Mouse (Mus musculus): ENCODE data around the gene Ddah2. TPM values are rescaled to one million over a fixed set of nuclear protein-coding genes. Genes with fewer than 3 reads are reported as not detected.

Ddah2 gene
- polyA plus RNA-seq, 1 experiment: 14.5 TPM

DNA sequence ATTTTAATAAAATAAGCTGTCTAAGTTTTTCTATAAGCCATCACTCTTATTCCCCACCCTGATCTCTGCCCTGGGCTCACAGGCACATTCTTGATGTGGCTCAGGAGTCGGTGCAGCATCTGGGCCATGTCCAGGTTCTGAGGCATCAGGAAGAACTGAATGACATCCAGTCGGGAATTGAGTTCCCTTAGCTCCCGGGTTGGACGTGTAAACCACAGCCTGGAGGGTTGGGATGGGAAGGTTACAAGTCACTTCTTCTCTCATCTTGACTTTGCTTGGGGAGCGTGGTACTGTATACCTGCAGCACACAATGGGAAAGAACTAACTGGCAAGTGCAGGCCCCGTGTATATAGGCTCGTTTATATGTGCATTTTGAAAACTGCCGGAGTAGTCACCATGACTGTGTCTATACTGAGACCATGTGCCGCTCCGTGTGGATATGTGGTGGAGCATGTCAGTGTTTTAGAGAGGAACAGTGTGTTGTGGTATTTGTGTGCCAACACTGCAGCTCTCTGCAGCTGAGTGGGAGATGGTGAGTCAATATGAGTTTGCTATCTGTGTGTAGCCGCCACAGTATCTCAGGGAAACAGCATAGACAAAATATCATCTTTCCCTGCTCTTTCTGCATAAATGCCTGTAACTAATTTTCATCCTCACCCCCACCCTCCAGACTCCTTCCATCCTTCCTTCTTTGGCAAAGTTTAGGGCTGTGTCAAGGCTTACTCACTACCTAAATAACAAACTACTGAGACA lies 19.5 kb upstream of the Ddah2 start:
- TF ChIP-seq POLR2A (IDR thresholded peaks at IDR 0.05; ENCODE audit: low read depth, low read length): no peak
- no peak for TF ChIP-seq CTCF (IDR thresholded peaks at IDR 0.05; ENCODE audit: extremely low read depth, insufficient read length, insufficient replicate concordance, low read depth, low read length)
- Histone ChIP-seq H3K36me3 (ENCODE audit: control insufficient read depth, insufficient read depth, low read length) (no peaks in the 10 kb centered on the region), H3K4me1 (ENCODE audit: control insufficient read depth, insufficient read depth, insufficient read length, low read length) (no peaks in the 10 kb centered on the region), H3K27ac (ENCODE audit: insufficient read depth, low read depth, low read length) (no peak overlapping the region), H3K4me3 (ENCODE audit: low read depth, low read length) (no peak overlapping the region), H3K27me3 (ENCODE audit: control insufficient read depth, insufficient read depth, low read length) (no peaks in the 10 kb centered on the region)
- 89% methylated on average over 11 of the region's 11 CpGs for WGBS

DNA sequence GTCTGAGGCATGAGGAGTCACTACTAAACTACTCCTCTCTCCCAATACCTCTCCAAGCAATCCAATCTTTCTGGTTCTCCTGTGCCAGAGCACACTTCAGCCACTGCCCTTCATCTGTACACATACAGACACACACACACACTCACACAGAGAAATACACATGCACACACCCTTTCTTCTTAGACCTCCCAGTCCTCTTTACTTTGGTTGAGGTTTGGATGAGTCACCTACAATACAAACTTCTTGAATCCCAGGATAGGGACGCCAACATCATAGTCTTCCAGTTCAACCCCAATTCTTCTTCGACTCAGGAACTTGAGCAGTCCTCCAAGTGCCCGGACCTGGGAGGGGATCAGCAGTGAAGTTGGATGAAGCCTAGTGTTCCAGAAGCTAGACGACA lies 15.0 kb upstream of the Ddah2 start:
- Histone ChIP-seq H3K27ac (ENCODE audit: insufficient read depth, low read depth, low read length) (no peak overlapping the region), H3K36me3 (ENCODE audit: control insufficient read depth, insufficient read depth, low read length) (no peaks in the 10 kb centered on the region), H3K27me3 (ENCODE audit: control insufficient read depth, insufficient read depth, low read length) (no peaks in the 10 kb centered on the region), H3K4me3 (ENCODE audit: low read depth, low read length) (no peak overlapping the region), H3K4me1 (ENCODE audit: control insufficient read depth, insufficient read depth, insufficient read length, low read length) (peaks cover 15% of the 10 kb centered on the region)
- TF ChIP-seq CTCF (IDR thresholded peaks at IDR 0.05; ENCODE audit: extremely low read depth, insufficient read length, insufficient replicate concordance, low read depth, low read length): no peak
- TF ChIP-seq POLR2A (IDR thresholded peaks at IDR 0.05; ENCODE audit: low read depth, low read length): no peak
- WGBS: 77% methylated on average over 4 of the region's 4 CpGs

DNA sequence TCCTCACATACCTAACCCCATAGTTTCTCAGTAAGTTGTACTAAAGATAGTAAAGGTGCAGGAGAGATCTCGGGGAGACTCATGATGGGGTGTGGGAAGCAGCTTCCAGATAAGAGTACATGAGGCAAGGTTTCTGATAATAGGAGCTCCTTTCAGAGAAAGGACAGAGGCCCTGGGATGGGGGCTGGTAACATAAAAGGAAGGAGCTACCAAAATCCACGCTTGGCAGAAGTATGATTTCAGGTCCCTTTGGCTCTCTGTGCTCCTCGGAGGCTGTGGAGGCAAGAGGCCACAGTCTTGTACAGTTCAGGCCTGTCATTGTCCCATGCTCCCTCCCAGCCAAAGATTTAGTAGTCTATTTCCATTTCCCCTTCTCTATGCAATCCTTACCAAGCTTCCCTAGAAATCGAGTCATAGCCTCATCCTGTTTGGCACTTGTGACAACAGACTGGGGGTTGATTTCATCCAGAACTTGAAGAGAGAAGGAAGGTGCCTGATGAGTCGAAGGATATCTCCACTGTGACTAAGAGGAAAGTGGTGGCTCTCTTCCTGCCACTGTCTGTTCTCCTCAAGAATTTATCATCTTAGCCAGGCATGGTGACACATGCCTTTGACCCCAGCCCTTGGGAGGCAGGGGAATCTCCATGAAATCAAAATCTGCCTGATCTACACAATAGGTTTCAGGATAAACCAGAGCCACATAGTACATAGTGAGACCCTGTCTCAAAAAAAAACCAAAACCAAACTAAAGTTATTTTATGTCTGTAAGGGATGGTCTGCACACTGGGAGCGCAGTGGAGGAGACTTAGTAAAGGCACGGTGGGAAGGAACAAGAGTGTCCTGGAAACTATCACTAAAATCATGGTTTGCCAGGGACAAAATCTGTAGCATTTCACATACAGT lies 13.7 kb upstream of the Ddah2 start:
- H3K27me3 ChIP-seq (ENCODE audit: control insufficient read depth, insufficient read depth, low read length): no peaks in the 10 kb centered on the region
- peak overlapping the region; percentile 7; the same call in 1 of the 2 replicates for H3K27ac ChIP-seq (ENCODE audit: insufficient read depth, low read depth, low read length)
- WGBS: 61% methylated on average over 7 of the region's 7 CpGs
- no peaks in the 10 kb centered on the region for H3K36me3 ChIP-seq (ENCODE audit: control insufficient read depth, insufficient read depth, low read length)
- H3K4me3 ChIP-seq (ENCODE audit: low read depth, low read length): no peak overlapping the region
- H3K4me1 ChIP-seq (ENCODE audit: control insufficient read depth, insufficient read depth, insufficient read length, low read length): peaks cover 21% of the 10 kb centered on the region
- TF ChIP-seq CTCF (IDR thresholded peaks at IDR 0.05; ENCODE audit: extremely low read depth, insufficient read length, insufficient replicate concordance, low read depth, low read length): no peak
- no peak for TF ChIP-seq POLR2A (IDR thresholded peaks at IDR 0.05; ENCODE audit: low read depth, low read length)

DNA sequence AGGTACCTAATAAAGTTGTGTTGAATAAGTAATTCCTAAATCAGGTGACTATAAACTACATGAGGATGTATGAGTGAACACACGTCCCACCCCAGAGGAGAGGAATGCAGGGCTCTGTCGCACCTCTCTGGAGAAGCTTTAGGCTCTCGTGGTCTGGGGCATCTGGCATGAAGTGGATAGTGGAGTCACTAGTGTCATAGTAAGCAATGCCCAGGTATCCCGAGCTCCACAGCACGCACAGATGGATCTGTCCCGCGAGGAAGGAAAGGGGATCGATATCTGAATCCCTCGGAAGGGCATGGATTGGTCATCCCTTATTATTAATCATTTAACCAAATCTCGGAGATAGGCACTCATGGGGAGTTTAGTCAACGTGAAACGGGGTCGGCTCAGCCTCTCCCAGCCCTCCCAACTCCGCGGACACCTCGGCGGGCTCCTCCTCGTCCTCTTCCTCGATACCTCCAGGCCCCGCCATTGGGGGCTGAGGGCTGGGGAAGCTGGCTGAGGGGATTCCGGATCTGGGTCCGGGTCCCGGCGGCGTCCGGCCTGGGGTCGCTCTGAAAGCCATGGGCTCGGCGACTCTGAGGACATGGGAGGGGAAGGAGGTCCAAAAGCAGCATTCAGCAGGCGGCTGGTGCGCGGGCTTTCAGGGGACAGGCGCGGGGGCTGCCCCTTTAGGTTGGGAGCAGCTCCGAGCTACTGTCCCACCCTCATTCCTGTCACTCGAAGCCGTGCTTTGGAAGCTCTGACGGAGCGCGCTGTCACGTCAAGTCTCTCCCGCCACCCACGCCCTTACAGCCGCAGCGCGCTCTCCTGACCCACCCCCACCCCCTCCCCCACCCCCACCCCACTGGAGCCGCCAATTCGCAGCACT lies 12.8 kb upstream of the Ddah2 start:
- H3K4me3 ChIP-seq (ENCODE audit: low read depth, low read length): peak overlapping the region; percentile 65
- no peaks in the 10 kb centered on the region for H3K36me3 ChIP-seq (ENCODE audit: control insufficient read depth, insufficient read depth, low read length)
- 4% methylated on average over 48 of the region's 48 CpGs for WGBS
- H3K27ac ChIP-seq (ENCODE audit: insufficient read depth, low read depth, low read length): peak overlapping the region; percentile 26; the same call in 1 of the 2 replicates
- TF ChIP-seq CTCF (IDR thresholded peaks at IDR 0.05; ENCODE audit: extremely low read depth, insufficient read length, insufficient replicate concordance, low read depth, low read length) (no peak), POLR2A (IDR thresholded peaks at IDR 0.05; ENCODE audit: low read depth, low read length) (peak; percentile 51; the same call in 1 of the 2 replicates)
- H3K27me3 ChIP-seq (ENCODE audit: control insufficient read depth, insufficient read depth, low read length): no peaks in the 10 kb centered on the region
- H3K4me1 ChIP-seq (ENCODE audit: control insufficient read depth, insufficient read depth, insufficient read length, low read length): peaks cover 21% of the 10 kb centered on the region

DNA sequence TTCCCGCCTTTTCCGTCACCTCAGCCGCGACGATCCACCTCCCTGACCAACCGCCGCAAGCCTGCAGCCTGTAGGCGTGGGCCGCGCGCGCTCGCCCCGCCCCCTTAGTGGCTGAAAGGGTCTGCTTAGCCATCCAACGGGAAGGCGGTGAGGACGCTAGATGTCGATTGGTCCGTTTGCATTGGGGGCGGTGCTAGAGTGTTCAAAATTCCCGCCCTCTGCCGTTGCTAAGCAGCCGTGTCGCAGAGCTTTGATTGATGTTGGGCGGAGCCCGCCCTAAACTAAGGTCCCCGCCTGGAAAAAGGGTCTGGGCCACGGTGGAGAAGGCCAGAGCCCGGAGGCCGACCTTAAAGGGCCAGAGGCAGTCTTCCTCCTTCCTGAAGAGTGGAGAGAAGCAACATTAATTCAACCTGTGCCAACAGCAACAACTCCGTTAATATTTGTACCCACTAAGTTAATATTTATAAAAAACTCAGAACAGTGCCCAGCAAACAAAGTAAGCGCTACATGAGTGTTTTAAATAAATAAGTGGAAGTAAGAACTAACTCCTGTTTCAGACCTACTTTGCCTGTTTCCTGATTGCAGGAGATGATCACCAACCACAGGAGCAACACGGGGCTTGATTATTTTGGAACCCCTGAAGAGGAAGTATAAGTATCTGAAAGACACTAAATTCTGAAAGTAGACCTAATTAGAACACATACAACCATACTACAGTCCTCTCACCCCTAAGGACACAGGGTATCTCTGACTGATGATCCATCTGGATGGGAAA lies 12.0 kb upstream of the Ddah2 start, which contains the start of gene Msh5:
Gene Msh5 (minus strand): TSS at position 65 of the 775 bp plus-strand sequence.
- peak within 1 kb of the TSS; percentile 97 for H3K27ac ChIP-seq (ENCODE audit: insufficient read depth, low read depth, low read length)
- TF ChIP-seq CTCF (IDR thresholded peaks at IDR 0.05; ENCODE audit: extremely low read depth, insufficient read length, insufficient replicate concordance, low read depth, low read length) (no peak), POLR2A (IDR thresholded peaks at IDR 0.05; ENCODE audit: low read depth, low read length) (no peak; the same call in 1 of the 2 replicates)
- peak within 1 kb of the TSS; percentile 65 for H3K4me3 ChIP-seq (ENCODE audit: low read depth, low read length)
- no peaks in the 10 kb centered on the region for H3K36me3 ChIP-seq (ENCODE audit: control insufficient read depth, insufficient read depth, low read length)
- WGBS: under 1% methylated on average over 33 of the region's 33 CpGs
- no peaks in the 10 kb centered on the region for H3K27me3 ChIP-seq (ENCODE audit: control insufficient read depth, insufficient read depth, low read length)
- peaks cover 22% of the 10 kb centered on the region for H3K4me1 ChIP-seq (ENCODE audit: control insufficient read depth, insufficient read depth, insufficient read length, low read length)

DNA sequence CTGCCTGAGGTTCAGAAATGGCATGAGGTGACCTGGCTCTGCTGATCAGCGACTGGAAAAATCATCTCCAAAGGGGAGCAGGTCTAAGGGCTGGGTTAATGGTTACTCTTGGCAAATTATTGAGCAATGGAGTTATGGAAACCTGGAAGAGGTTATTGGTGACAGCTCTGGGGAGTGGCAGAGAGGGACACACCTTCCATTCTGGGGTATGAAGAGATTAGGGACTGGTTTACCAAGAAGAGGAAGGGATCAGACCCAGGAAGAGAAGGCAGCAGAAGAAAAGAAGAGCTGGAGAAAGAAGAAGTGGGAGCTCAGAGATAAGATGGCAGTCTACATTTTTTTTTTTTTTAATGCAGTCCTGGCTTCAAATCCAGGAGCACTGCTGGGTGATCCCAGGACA lies 11.1 kb upstream of the Ddah2 start:
- TF ChIP-seq POLR2A (IDR thresholded peaks at IDR 0.05; ENCODE audit: low read depth, low read length) (no peak; the same call in 1 of the 2 replicates), CTCF (IDR thresholded peaks at IDR 0.05; ENCODE audit: extremely low read depth, insufficient read length, insufficient replicate concordance, low read depth, low read length) (no peak)
- Histone ChIP-seq H3K27me3 (ENCODE audit: control insufficient read depth, insufficient read depth, low read length) (no peaks in the 10 kb centered on the region), H3K4me1 (ENCODE audit: control insufficient read depth, insufficient read depth, insufficient read length, low read length) (peaks cover 29% of the 10 kb centered on the region), H3K27ac (ENCODE audit: insufficient read depth, low read depth, low read length) (peak overlapping the region; percentile 97), H3K4me3 (ENCODE audit: low read depth, low read length) (peak overlapping the region; percentile 27; the same call in 1 of the 2 replicates), H3K36me3 (ENCODE audit: control insufficient read depth, insufficient read depth, low read length) (peaks cover 7% of the 10 kb centered on the region)
- 16% methylated on average over 1 of the region's 1 CpGs for WGBS
